Comparison of ENCODE assay signal across 31 mouse cellular contexts in the genomic region with DNA sequence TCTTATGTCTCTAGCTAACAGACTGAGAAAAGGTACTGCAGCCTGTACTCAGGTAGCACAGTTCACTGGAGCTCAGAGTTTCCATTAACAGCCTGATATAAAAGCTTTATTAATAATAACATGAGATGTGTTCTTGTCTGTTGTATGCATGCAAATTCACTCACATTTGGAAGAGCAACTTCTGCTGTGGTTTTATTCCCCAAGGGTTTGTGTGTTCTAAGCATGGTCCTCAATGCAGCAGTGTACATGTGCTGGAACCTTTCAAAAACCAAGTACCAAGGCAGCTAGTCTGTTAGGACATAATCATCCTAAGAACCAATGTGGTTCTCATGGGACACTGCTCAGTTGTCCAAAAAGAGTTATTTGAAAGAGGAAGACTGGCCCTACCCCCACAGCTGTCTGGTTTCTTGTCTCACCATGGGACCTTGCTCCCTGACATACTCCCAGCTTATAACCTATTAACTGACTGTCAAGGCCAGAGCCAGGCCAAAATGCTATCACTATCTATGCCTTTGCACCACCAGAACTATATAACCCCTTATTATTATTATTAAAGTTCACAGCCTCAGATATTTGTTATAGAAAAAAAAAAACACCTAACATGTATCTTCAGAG. TPM values are rescaled to one million over a fixed set of nuclear protein-coding genes. Genes with fewer than 3 reads are reported as not detected.
DNase-seq lines count a peak whose midpoint lies in the region; ATAC-seq and TF ChIP-seq lines count a peak whose summit lies in the region.
"Had no signal": no experiment of that assay in that cellular context is flagged by ENCODE, and none has a peak within 500 bp of the region (broad histone marks: within the 10 kb centered on the region; RNA-seq: fewer than 3 reads in every experiment).

No protein-coding gene starts in this region.

- no peak for TF ChIP-seq RAD21 in MEL (IDR thresholded peaks at IDR 0.05; ENCODE audit: low read depth, low read length)

- no peak for TF ChIP-seq CTCF in spleen, adult 2 months (IDR thresholded peaks at IDR 0.05; ENCODE audit: extremely low read depth, insufficient read depth, insufficient read length, insufficient replicate concordance)
- no peak for TF ChIP-seq CTCF in MEL (IDR thresholded peaks at IDR 0.05 in 2 of 3, conservative IDR thresholded peaks at IDR 0.05 in 1 of 3; ENCODE audit: control insufficient read depth in 1 of 3, insufficient read depth in 1 of 3, low read depth in 2 of 3, low read length in 3 of 3, poor library complexity in 1 of 3, severe bottlenecking in 1 of 3)

- no peak for TF ChIP-seq EP300 in MEL (IDR thresholded peaks at IDR 0.05; ENCODE audit: low read depth in 1 of 2, low read length in 2 of 2)

- ATAC-seq in neutrophil, adult 5-6 weeks (ENCODE audit: extremely low read depth, insufficient number of reproducible peaks, low FRiP score, poor library complexity, severe bottlenecking), result peak; percentile 24; the same call in 1 of the 2 replicates
- ATAC-seq: forebrain, postnatal 0 days; intestine, postnatal 0 days; Patski had no signal

- H3K4me3 ChIP-seq in spleen, adult 2 months (ENCODE audit: extremely low read depth, insufficient read depth, insufficient read length), result no peak overlapping the region
- no peak overlapping the region for H3K4me3 ChIP-seq in MEL (ENCODE audit: control insufficient read depth in 1 of 2, insufficient read depth in 1 of 2, low read depth in 2 of 2, low read length in 2 of 2)
- H3K4me3 ChIP-seq: embryonic facial prominence, embryonic 10.5 days; embryonic facial prominence, embryonic 15.5 days; forebrain, embryonic 12.5 days; heart, embryonic 13.5 days; left cerebral cortex, adult 2 months; limb, embryonic 12.5 days; myocyte; neural tube, embryonic 12.5 days had no signal

- H3K9me3 ChIP-seq in MEL (replicated peaks; ENCODE audit: insufficient read depth, low read length), result no peaks in the 10 kb centered on the region
- H3K9me3 ChIP-seq: embryonic facial prominence, embryonic 10.5 days; embryonic facial prominence, embryonic 15.5 days; forebrain, embryonic 12.5 days; G1E; neural tube, embryonic 12.5 days had no signal

- peak; percentile 67 for DNase-seq in kidney, adult 9 months
- DNase-seq in kidney, adult 18-20 months, result no peak
- peak in 1 of 2 experiments; percentile 61 for DNase-seq in spleen, adult 2 months (ENCODE audit: low read depth in 1 of 2, low spot score in 2 of 2)
- no peak for DNase-seq in spleen, adult 12 weeks (ENCODE audit: low spot score)
- DNase-seq in MEL (ENCODE audit: low read depth, low spot score), result no peak
- no peak for DNase-seq in gastrocnemius, adult 18-20 months (ENCODE audit: low spot score)
- no peak for DNase-seq in yolk sac, embryonic 10.5 days (ENCODE audit: low spot score)
- DNase-seq: adrenal gland, postnatal 14 days; cerebellum, adult 11-12 months; cerebellum, postnatal 14 days; forebrain, postnatal 0 days; gastrocnemius, postnatal 10 days; heart, postnatal 10 days; kidney, postnatal 4 days; right cerebral cortex, postnatal 4 days; thymus, adult 2 months; thymus, postnatal 36 days had no signal

- H3K27ac ChIP-seq in spleen, adult 2 months (ENCODE audit: insufficient read depth, low read length), result peak overlapping the region; percentile 5; the same call in 1 of the 2 replicates
- H3K27ac ChIP-seq in MEL (ENCODE audit: control insufficient read depth, low read depth, low read length), result 0 out of 2 replicates have a peak overlapping the region, but pooled peaks have one; percentile 5
- H3K27ac ChIP-seq: embryonic facial prominence, embryonic 10.5 days; embryonic facial prominence, embryonic 15.5 days; forebrain, embryonic 12.5 days; heart, embryonic 13.5 days; hindbrain, embryonic 14.5 days; left cerebral cortex, adult 2 months; limb, embryonic 12.5 days; neural tube, embryonic 12.5 days; stomach, postnatal 0 days had no signal

- peaks cover 2% of the 10 kb centered on the region; the same call in 1 of the 2 replicates for H3K79me2 ChIP-seq in MEL (ENCODE audit: control insufficient read depth, insufficient read depth, low read length, poor library complexity)

- H3K4me1 ChIP-seq in spleen, adult 2 months (ENCODE audit: control insufficient read depth, insufficient read depth, insufficient read length), result peaks cover 50% of the 10 kb centered on the region
- H3K4me1 ChIP-seq in MEL (ENCODE audit: control insufficient read depth in 1 of 2, insufficient read depth in 2 of 2, low read length in 2 of 2), result peaks cover 35 to 43% of the 10 kb centered on the region in 2 experiments
- H3K4me1 ChIP-seq: embryonic facial prominence, embryonic 10.5 days; embryonic facial prominence, embryonic 15.5 days; forebrain, embryonic 12.5 days; limb, embryonic 12.5 days; neural tube, embryonic 12.5 days had no signal

- no peak for TF ChIP-seq POLR2A in spleen, adult 2 months (IDR thresholded peaks at IDR 0.05; ENCODE audit: low read depth, low read length)
- TF ChIP-seq POLR2A in MEL (IDR thresholded peaks at IDR 0.05; ENCODE audit: control insufficient read depth in 1 of 2, insufficient read depth in 1 of 2, low read depth in 1 of 2, low read length in 2 of 2, poor library complexity in 1 of 2), result no peak

- no peak overlapping the region for H3K9ac ChIP-seq in MEL (ENCODE audit: control insufficient read depth, low read depth, low read length, poor library complexity, severe bottlenecking)
- H3K9ac ChIP-seq: embryonic facial prominence, embryonic 15.5 days; forebrain, embryonic 12.5 days; forebrain, postnatal 0 days; heart, embryonic 13.5 days; hindbrain, embryonic 14.5 days; limb, embryonic 12.5 days; neural tube, embryonic 12.5 days had no signal

- H3K27me3 ChIP-seq in spleen, adult 2 months (ENCODE audit: control insufficient read depth, insufficient read depth, low read length), result no peaks in the 10 kb centered on the region
- no peaks in the 10 kb centered on the region for H3K27me3 ChIP-seq in MEL (ENCODE audit: control insufficient read depth in 1 of 2, insufficient read depth in 2 of 2, low read length in 2 of 2)
- H3K27me3 ChIP-seq: embryonic facial prominence, embryonic 15.5 days; forebrain, embryonic 12.5 days; heart, embryonic 13.5 days; limb, embryonic 12.5 days; neural tube, embryonic 12.5 days; Patski had no signal

- peaks cover 1% of the 10 kb centered on the region; the same call in 1 of the 2 replicates for H3K36me3 ChIP-seq in spleen, adult 2 months (ENCODE audit: control insufficient read depth, insufficient read depth, low read length)
- H3K36me3 ChIP-seq in MEL (ENCODE audit: control insufficient read depth in 1 of 2, insufficient read depth in 2 of 2, low read length in 2 of 2), result peaks cover 0 to 51% of the 10 kb centered on the region in 2 experiments; a peak in 2 of 4 replicates
- H3K36me3 ChIP-seq: embryonic facial prominence, embryonic 10.5 days; embryonic facial prominence, embryonic 15.5 days; forebrain, embryonic 12.5 days; G1E; limb, embryonic 12.5 days; neural tube, embryonic 12.5 days had no signal

TF ChIP-seq in MEL, 35 proteins besides CTCF, POLR2A, EP300 and RAD21:
- TF ChIP-seq CHD1 (IDR thresholded peaks at IDR 0.05; ENCODE audit: low read depth, low read length) (no peak), KAT2A (conservative IDR thresholded peaks at IDR 0.05; ENCODE audit: low read depth, low read length) (no peak), POLR2AphosphoS5 (IDR thresholded peaks at IDR 0.05; ENCODE audit: borderline replicate concordance, low read depth, low read length) (no peak), SIN3A (IDR thresholded peaks at IDR 0.05; ENCODE audit: low read length) (no peak), TCF12 (IDR thresholded peaks at IDR 0.05; ENCODE audit: low read depth, low read length) (no peak), NELFE (IDR thresholded peaks at IDR 0.05; ENCODE audit: low read depth, low read length) (no peak), ZKSCAN1 (IDR thresholded peaks at IDR 0.05; ENCODE audit: low read depth, low read length) (no peak), POLR2AphosphoS2 (IDR thresholded peaks at IDR 0.05; ENCODE audit: low read length) (no peak), CHD2 (IDR thresholded peaks at IDR 0.05; ENCODE audit: low read length) (no peak), TAL1 (IDR thresholded peaks at IDR 0.05; ENCODE audit: low read length) (no peak), GABPA (IDR thresholded peaks at IDR 0.05; ENCODE audit: low read depth, low read length) (no peak), SMC3 (IDR thresholded peaks at IDR 0.05; ENCODE audit: low read depth, low read length) (no peak), MYC (IDR thresholded peaks at IDR 0.05; ENCODE audit: low read depth, low read length) (no peak), ZMIZ1 (IDR thresholded peaks at IDR 0.05; ENCODE audit: low read depth, low read length) (no peak), ELF1 (IDR thresholded peaks at IDR 0.05; ENCODE audit: low read depth, low read length) (no peak), MAX (IDR thresholded peaks at IDR 0.05; ENCODE audit: low read length) (no peak), HCFC1 (IDR thresholded peaks at IDR 0.05; ENCODE audit: low read depth, low read length) (no peak)

RNA-seq across cellular contexts. Expression of a gene that starts 10.0 kb away (rescaled TPM):
- polyA plus RNA-seq in spleen, adult 2 months (2012; rRNA removed), result 28.4 and 33.7 TPM in 2 replicates
- total RNA-seq in MEL (2012; rRNA removed), result 4.8 and 11.8 TPM in 2 replicates
- polyA plus RNA-seq in MEL (2012; ENCODE audit: insufficient read depth in 1 of 2, insufficient read length in 2 of 2, low read depth in 1 of 2, low replicate concordance in 2 of 2, missing spikeins in 1 of 2), result 1 to 10 TPM in 1 of 2 experiments, not detected in 1; 6.9 TPM
- 177 and 184 TPM in 2 replicates for total RNA-seq in neutrophil, adult 5-6 weeks (2017)
- under 1 TPM; 0.18 to 0.71 TPM for total RNA-seq in gastrocnemius, adult 18-20 months (2021)

Comparison
In these comparisons a context has a peak if more than half of its experiments do, and no peak if none do; other contexts are left out.
1. RNA of a gene that starts 10.0 kb away (total RNA-seq): 177 to 184 TPM in neutrophil, adult 5-6 weeks; 4.8 to 11.8 TPM in MEL and 0.18 to 0.71 TPM in gastrocnemius, adult 18-20 months; every median in the first group is over 10 times any median in the second.